Mouse (Mus musculus) liver, adult (tissue): ENCODE results near the gene Inpp5e.

Experiments used
- GATA4 ChIP-seq: IDR thresholded peaks from 2 replicates; pipeline ENCODE4 v1.6.1; 2014; ENCODE audit warnings: mild to moderate bottlenecking, low read length; ENCODE audit not compliant: insufficient replicate concordance

Gene Inpp5e

DNA sequence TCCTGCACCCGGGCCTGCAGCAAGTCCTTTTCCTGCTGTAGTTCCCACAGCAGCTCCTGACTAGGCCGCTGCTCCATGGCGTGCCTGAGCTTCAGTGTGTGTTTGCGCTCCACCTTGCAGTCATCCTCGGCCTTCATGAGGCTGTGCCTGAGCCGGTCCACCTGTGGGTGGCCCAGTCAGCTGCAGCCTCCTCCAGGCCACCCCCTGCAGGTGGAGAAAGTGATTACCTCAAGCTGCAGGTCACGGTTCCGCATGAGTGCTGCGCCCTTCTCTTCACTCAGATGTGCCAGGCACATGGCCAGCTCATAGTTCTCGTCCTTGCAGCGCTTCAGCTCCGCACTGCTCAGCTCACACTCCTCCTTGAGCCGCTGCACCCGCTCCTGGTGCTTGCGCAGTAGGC, 51.5 kb downstream of the Inpp5e start:
- TF ChIP-seq GATA4: no peak

GRCm38 (mm10) chr2:26356678-26357077, 52.3 kb downstream of the Inpp5e start:
- no peak for TF ChIP-seq GATA4

GRCm38 (mm10) chr2:26356231-26356630, 52.8 kb downstream of the Inpp5e start:
- no peak for TF ChIP-seq GATA4

DNA sequence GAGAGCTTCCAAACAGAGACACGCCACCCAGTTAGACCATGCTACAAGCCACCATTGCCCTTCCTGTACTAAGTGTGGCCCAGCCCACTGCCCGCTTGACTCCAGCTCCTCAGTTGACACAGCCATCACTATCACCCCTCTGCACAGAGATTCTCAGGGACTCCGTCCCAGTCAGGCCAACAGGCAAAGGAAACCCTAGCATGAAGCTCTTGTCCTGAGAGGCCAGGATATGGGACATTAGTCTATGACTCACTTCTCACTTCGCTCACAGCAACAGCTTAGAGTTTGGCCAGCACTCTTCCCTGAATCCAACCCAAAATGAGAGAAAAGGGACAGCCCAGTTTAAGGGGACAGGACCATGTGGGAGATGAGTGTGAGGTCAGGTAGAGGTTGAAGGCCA, 54.6 kb downstream of the Inpp5e start:
- no peak for TF ChIP-seq GATA4

DNA sequence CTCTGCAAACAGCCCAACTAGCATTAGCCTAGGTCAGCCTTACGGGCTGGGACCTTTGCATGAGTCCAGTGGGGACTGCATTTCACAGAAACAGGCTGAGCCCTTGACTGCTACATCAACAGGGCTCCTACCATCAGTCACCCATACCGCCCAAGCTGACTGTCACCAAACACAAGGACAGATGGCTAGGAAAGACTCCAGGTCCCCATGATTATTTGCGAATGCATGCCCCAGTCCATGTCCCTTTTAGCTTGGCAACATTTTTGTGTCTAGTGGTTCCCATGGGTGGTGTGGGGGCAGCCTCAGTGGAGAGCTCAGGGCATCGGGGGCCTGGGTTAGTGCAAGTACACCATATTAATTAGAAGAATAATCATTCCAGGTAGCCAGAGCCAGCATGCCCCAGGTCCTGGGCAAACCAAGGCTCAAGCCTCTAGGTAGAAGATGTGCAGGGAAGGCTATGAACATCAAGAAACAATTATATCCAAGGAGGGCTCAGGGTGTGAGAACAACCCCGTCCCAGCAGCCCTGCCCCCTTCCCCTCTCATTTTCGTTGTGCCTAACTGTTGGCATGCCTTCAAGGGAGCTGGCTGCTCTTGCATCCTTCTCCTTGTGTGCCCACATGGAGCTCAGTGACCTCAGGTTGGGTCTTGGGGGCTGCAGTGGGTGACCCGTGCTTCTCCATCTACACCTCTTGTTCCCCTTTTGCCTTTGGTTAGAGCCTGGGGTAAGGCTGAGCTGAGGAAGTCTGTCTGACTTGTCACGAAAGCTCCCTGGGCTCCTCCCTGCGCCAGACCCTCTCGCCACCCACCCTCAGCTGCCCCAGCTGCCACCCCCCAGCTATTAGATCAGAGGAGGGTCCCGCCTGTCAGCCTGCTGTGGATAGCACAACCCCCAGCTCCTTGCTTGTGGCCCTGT, 55.7 kb downstream of the Inpp5e start:
- TF ChIP-seq GATA4: no peak

- no peak for TF ChIP-seq GATA4
Measured at GRCm38 (mm10) chr2:26352291-26352910, 56.6 kb downstream of the Inpp5e start.

- no peak for TF ChIP-seq GATA4
Measured at GRCm38 (mm10) chr2:26351358-26352290, 57.4 kb downstream of the Inpp5e start, which contains the start of gene Dnlz. Gene Dnlz, minus strand, starts transcription at chr2:26352110.

DNA sequence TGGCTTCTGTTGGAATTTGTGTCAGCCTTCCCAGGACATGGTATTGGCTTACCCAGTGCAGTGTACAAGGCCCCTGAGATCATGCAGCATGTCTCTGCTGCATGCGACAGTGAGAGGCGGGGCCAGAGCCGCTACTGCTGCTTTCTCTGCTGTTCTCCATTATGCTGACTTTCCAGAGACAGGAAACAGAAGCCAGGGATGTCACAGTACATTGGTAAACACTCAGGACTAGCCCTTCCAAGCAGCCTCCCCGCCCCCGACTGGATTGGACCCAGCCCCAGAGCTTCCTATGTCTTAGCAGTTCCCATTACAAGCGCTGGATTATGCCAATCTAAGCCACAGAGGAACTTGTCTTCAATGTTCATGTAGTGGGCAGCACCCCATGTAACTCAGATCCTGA, 60.8 kb downstream of the Inpp5e start:
- TF ChIP-seq GATA4: no peak
